ENCODE assay signal across 8 mouse cellular contexts in the genomic region with DNA sequence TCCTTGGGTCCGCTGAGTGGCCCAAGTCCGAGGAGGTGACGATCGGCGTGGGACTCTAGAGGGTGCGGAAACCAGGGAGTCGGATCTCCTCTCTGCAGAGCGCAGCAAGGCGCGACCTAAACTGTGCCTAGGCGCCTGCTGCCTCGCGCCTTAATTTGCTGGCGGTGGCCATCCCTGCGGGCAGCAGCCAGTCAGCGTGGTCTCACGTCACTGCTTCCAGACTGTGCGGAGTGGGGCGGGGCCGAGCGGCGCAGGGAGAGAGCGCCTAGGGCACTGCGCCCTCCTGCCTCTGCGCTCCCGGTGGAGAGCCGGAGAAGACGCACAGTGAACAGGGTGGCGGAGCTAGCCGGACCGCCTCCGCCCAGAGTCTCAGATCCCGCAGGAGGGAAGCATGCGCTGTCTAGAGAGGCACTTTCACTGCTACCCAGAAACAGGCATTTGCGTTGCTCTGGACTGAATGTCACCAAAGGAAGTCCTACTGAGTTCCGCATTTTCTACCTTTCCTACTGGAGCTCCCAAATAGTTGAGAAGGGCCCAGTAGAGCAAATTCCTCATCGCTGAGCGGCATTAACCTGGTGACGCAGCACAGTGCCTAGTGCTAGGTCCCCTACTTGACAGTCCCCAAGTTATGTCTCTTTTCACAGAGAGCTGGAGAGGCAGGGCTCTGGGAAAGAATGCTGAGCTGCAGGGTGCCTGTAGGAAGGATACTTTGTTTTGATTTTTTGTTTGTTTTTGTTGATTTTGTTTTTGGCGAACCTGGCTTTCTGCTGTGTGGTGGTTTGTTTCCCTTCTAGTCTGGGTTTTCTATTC. TPM values are rescaled to one million over a fixed set of nuclear protein-coding genes. Genes with fewer than 3 reads are reported as not detected.
DNase-seq lines count a peak whose midpoint lies in the region; ATAC-seq and TF ChIP-seq lines count a peak whose summit lies in the region.

A gene (minus strand): TSS at position 144 of the 810 bp plus-strand sequence.

- no peak within 1 kb of the TSS for H3K27ac ChIP-seq in embryonic facial prominence, embryonic 15.5 days (replicated peaks)
- peak within 1 kb of the TSS; percentile 63 for H3K27ac ChIP-seq in liver, adult 2 months (replicated peaks; ENCODE audit: insufficient read depth, low read depth, low read length)
- H3K27ac ChIP-seq in stomach, embryonic 15.5 days = no peak within 1 kb of the TSS

- no peak for TF ChIP-seq CTCF in liver, adult 2 months (IDR thresholded peaks at IDR 0.05; ENCODE audit: low read depth, low read length)

- H3K36me3 ChIP-seq in embryonic facial prominence, embryonic 15.5 days = no peaks in the 10 kb centered on the region
- no peaks in the 10 kb centered on the region for H3K36me3 ChIP-seq in liver, adult 2 months (ENCODE audit: control insufficient read depth, insufficient read depth, low read length)
- H3K36me3 ChIP-seq in stomach, embryonic 15.5 days = no peaks in the 10 kb centered on the region

- H3K9ac ChIP-seq in embryonic facial prominence, embryonic 15.5 days = no peak within 1 kb of the TSS
- H3K9ac ChIP-seq in liver, adult 2 months (ENCODE audit: low read depth, low read length) = peak within 1 kb of the TSS; percentile 73
- H3K9ac ChIP-seq in stomach, embryonic 15.5 days = no peak within 1 kb of the TSS

- H3K79me2 ChIP-seq in liver, adult 2 months (ENCODE audit: control insufficient read depth, insufficient read depth, low read length) = no peaks in the 10 kb centered on the region

- TF ChIP-seq POLR2A in liver, adult 2 months (IDR thresholded peaks at IDR 0.05; ENCODE audit: extremely low read depth, insufficient read depth, low read length) = peak; percentile 42; the same call in 1 of the 2 replicates

- peaks cover 27% of the 10 kb centered on the region for H3K4me1 ChIP-seq in embryonic facial prominence, embryonic 15.5 days
- peaks cover 3% of the 10 kb centered on the region; the same call in 1 of the 2 replicates for H3K4me1 ChIP-seq in liver, adult 2 months (ENCODE audit: control insufficient read depth, insufficient read depth, low read length)
- peaks cover 22% of the 10 kb centered on the region for H3K4me1 ChIP-seq in stomach, embryonic 15.5 days

- peak; percentile 84 for ATAC-seq in embryonic facial prominence, embryonic 15.5 days (ENCODE audit: insufficient number of reproducible peaks, low FRiP score, low TSS enrichment, low read depth)
- peak; percentile 48 to 49 for ATAC-seq in hematopoietic stem cell, adult 5-6 weeks (replicated peaks in 1 of 2; ENCODE audit: insufficient read depth in 1 of 2, low FRiP score in 2 of 2, low TSS enrichment in 1 of 2, low read depth in 1 of 2, poor library complexity in 2 of 2, severe bottlenecking in 2 of 2)
- ATAC-seq in stomach, embryonic 15.5 days (ENCODE audit: insufficient read depth, low FRiP score, low read depth) = peak; percentile 84

- H3K4me3 ChIP-seq in embryonic facial prominence, embryonic 15.5 days (replicated peaks) = peak within 1 kb of the TSS; percentile 30
- H3K4me3 ChIP-seq in liver, adult 2 months (ENCODE audit: insufficient read depth, low read depth, low read length) = peak within 1 kb of the TSS; percentile 60
- H3K4me3 ChIP-seq in stomach, embryonic 15.5 days (replicated peaks) = peak within 1 kb of the TSS; percentile 29

- H3K4me2 ChIP-seq in embryonic facial prominence, embryonic 15.5 days (replicated peaks) = peak within 1 kb of the TSS; percentile 52
- peak within 1 kb of the TSS; percentile 49 for H3K4me2 ChIP-seq in stomach, embryonic 15.5 days

- peak; percentile 7 for DNase-seq in kidney, adult 11 months
- no peak for DNase-seq in kidney, adult 8-10 months
- DNase-seq in liver, adult 2 months (ENCODE audit: extremely low read depth, low read depth, low spot score) = peak; percentile 24
- no peak for DNase-seq in testis, postnatal 10 days (ENCODE audit: low spot score)
- DNase-seq in thymus, postnatal 0 days (ENCODE audit: low spot score) = no peak

- peaks cover 98% of the 10 kb centered on the region for H3K27me3 ChIP-seq in embryonic facial prominence, embryonic 15.5 days
- H3K27me3 ChIP-seq in liver, adult 2 months (ENCODE audit: control insufficient read depth, insufficient read depth, low read length) = peaks cover 25% of the 10 kb centered on the region
- peaks cover 95% of the 10 kb centered on the region for H3K27me3 ChIP-seq in stomach, embryonic 15.5 days (replicated peaks)

- no peaks in the 10 kb centered on the region for H3K9me3 ChIP-seq in embryonic facial prominence, embryonic 15.5 days (replicated peaks)
- H3K9me3 ChIP-seq in stomach, embryonic 15.5 days = no peaks in the 10 kb centered on the region

- under 1% methylated on average over 39 of the region's 40 CpGs for WGBS in embryonic facial prominence, embryonic 15.5 days
- WGBS in liver, adult 2 months = 2% methylated on average over 40 of the region's 40 CpGs
- under 1% methylated on average over 40 of the region's 40 CpGs for WGBS in stomach, embryonic 15.5 days

RNA-seq across cellular contexts. Expression of the gene that starts here (rescaled TPM):
- 0.14 TPM in 1 of 2 replicates, not detected in the other for polyA plus RNA-seq in embryonic facial prominence, embryonic 15.5 days (2015; fragmentation: Nextera tagmentation; extraction: Ambion mirVana)
- not detected in 2 replicates for total RNA-seq in hematopoietic stem cell, adult 5-6 weeks (2017)
- total RNA-seq in liver, adult 2 months (2014; rRNA removed) = 2.2 and 3.0 TPM in 2 replicates
- polyA plus RNA-seq in liver, adult 2 months (2012; rRNA removed) = 0.52 and 0.67 TPM in 2 replicates
- 0.15 and 0.32 TPM in 2 replicates for polyA plus RNA-seq in stomach, embryonic 15.5 days (2015; fragmentation: Nextera tagmentation; extraction: Ambion mirVana)
- polyA plus RNA-seq in thymus, postnatal 0 days (2015; fragmentation: Nextera tagmentation; extraction: Ambion mirVana) = not detected in 2 replicates

Comparison
In these comparisons a context has a peak if more than half of its experiments do, and no peak if none do; other contexts are left out.
1. DNase-seq: peak in kidney, adult 11 months (single experiment) and liver, adult 2 months (single experiment); none in kidney, adult 8-10 months (0 of 2), testis, postnatal 10 days (single experiment) and thymus, postnatal 0 days (single experiment).
2. Peak in ATAC-seq, H3K4me3 ChIP-seq and H3K4me2 ChIP-seq in embryonic facial prominence, embryonic 15.5 days; RNA of the gene not detected or under 1 TPM.
3. Peak in ATAC-seq in hematopoietic stem cell, adult 5-6 weeks; RNA of the gene not detected or under 1 TPM.
4. Peak in ATAC-seq, H3K4me3 ChIP-seq and H3K4me2 ChIP-seq in stomach, embryonic 15.5 days; RNA of the gene not detected or under 1 TPM.
5. Peak in every context shown above with its lines, with median percentiles within 50 percentile points of each other: ATAC-seq and H3K4me3 ChIP-seq.